Mouse (Mus musculus): ENCODE data around the gene Gm11437. TPM values are rescaled to one million over a fixed set of nuclear protein-coding genes. Genes with fewer than 3 reads are reported as not detected.

Gene Gm11437
- 0.14 TPM in 1 of 2 replicates, not detected in the other for polyA plus RNA-seq (2015; fragmentation: Nextera tagmentation; extraction: Ambion mirVana)

DNA sequence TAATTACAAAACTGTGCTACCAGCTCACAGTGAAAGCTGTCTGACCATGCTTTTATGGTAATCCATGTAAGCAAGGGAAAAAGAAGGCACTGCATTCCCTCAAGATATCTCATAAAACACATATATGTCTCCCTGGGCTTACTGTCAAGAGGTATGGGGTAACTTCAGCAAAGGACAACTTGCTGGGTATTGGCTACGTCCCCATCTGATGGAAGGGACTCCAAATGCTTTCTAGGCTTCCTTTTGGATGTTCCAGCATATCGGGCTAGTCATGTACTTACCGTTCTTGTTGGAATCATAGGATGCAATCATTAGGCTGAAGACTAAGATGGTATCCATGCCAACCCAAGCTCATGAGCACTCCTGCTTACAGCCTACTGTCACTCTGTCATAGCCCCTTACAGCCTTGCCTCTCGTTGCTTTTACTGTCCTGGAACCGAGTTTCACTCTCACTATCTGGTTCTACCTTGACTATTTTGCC, at the start of gene Gm11437:
TSS of gene Gm11437 (minus strand) at position 431 of the 481 bp plus-strand sequence.
- H3K4me2 ChIP-seq (ENCODE audit: low read depth, low read length) = no peak within 1 kb of the TSS
- WGBS (ENCODE audit: insufficient replicate concordance) = 70% methylated on average over 5 of the region's 5 CpGs
- peak within 1 kb of the TSS; percentile 91 for H3K27ac ChIP-seq (ENCODE audit: low read depth)
- H3K9me3 ChIP-seq (ENCODE audit: low read length) = no peaks in the 10 kb centered on the region
- H3K4me3 ChIP-seq (ENCODE audit: low read depth, low read length) = no peak within 1 kb of the TSS
- H3K27me3 ChIP-seq (ENCODE audit: insufficient read depth, low read length) = no peaks in the 10 kb centered on the region
- H3K4me1 ChIP-seq (ENCODE audit: insufficient read depth) = no peaks in the 10 kb centered on the region; the same call in 1 of the 2 replicates
- no peaks in the 10 kb centered on the region for H3K36me3 ChIP-seq (replicated peaks; ENCODE audit: insufficient read depth, low read length)
- ATAC-seq = no peak
- no peak within 1 kb of the TSS for H3K9ac ChIP-seq (replicated peaks)
- TF ChIP-seq CTCF (IDR thresholded peaks at IDR 0.05; ENCODE audit: low read depth) (no peak), EP300 (IDR thresholded peaks at IDR 0.05; ENCODE audit: low read depth) (no peak)
- DNase-seq = no peak

- no peak for TF ChIP-seq CTCF (IDR thresholded peaks at IDR 0.05; ENCODE audit: low read depth)
- no peak for TF ChIP-seq EP300 (IDR thresholded peaks at IDR 0.05; ENCODE audit: low read depth)
- Histone ChIP-seq H3K4me1 (ENCODE audit: insufficient read depth) (no peaks in the 10 kb centered on the region), H3K9ac (replicated peaks) (no peak overlapping the region), H3K27me3 (ENCODE audit: insufficient read depth, low read length) (no peaks in the 10 kb centered on the region), H3K4me2 (ENCODE audit: low read depth, low read length) (no peak overlapping the region), H3K36me3 (replicated peaks; ENCODE audit: insufficient read depth, low read length) (no peaks in the 10 kb centered on the region), H3K4me3 (ENCODE audit: low read depth, low read length) (no peak overlapping the region), H3K9me3 (ENCODE audit: low read length) (no peaks in the 10 kb centered on the region), H3K27ac (ENCODE audit: low read depth) (no peak overlapping the region)
- 83% methylated on average over 6 of the region's 6 CpGs for WGBS (ENCODE audit: insufficient replicate concordance)
- ATAC-seq (0 out of 2 replicates have a peak, but pooled peaks have one; percentile 51), DNase-seq (no peak)
These were observed 43.6 kb upstream of the Gm11437 start for GRCm38 (mm10) chr11:84210876-84211275.

- Histone ChIP-seq H3K9me3 (ENCODE audit: low read length) (no peaks in the 10 kb centered on the region), H3K4me1 (ENCODE audit: insufficient read depth) (no peaks in the 10 kb centered on the region), H3K36me3 (replicated peaks; ENCODE audit: insufficient read depth, low read length) (no peaks in the 10 kb centered on the region), H3K9ac (replicated peaks) (no peak overlapping the region), H3K27me3 (ENCODE audit: insufficient read depth, low read length) (no peaks in the 10 kb centered on the region), H3K4me2 (ENCODE audit: low read depth, low read length) (no peak overlapping the region), H3K27ac (ENCODE audit: low read depth) (no peak overlapping the region), H3K4me3 (ENCODE audit: low read depth, low read length) (no peak overlapping the region)
- 57% methylated on average over 4 of the region's 4 CpGs for WGBS (ENCODE audit: insufficient replicate concordance)
- no peak for ATAC-seq
- TF ChIP-seq CTCF (IDR thresholded peaks at IDR 0.05; ENCODE audit: low read depth) (no peak), EP300 (IDR thresholded peaks at IDR 0.05; ENCODE audit: low read depth) (no peak)
- DNase-seq = no peak
These were observed 38.5 kb upstream of the Gm11437 start for GRCm38 (mm10) chr11:84205776-84206175.

DNA sequence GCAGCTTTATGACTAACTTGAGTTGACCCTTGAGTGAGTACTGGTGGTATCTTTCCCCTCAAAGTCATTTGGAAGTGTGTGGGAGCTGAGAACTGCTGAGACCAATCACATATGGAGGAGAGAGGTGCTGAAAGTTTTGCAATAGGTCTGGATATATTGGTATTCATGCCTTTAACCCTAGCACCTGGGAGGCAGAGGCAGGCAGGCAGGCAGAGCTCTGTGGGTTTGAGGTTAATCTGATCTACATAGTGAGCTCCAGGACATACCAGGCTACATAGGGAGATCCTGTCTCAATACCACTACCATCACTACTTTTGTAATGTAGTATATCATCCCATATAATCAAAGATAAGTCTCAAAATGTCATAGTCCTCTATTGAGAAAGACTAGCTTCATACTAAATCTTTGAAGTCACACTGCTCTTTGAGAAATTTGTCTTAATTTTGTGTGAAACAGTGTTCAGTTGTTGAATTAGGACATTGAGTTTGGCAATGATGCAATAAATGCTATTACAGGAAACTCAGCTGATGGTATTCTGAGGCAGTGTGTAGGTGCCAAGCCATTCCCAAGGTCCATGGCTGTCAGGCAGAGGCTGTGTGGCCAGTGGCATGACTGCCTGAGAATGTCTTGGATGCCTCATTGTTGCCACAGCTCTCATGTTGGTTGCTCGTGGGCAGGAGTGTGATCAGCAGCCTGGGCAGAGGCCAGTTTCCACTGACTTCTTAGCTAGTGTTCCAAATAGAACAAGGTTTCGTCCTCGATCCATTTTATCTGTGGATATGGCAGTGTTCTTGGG, 30.5 kb upstream of the Gm11437 start:
- Histone ChIP-seq H3K9ac (replicated peaks) (no peak overlapping the region), H3K9me3 (ENCODE audit: low read length) (no peaks in the 10 kb centered on the region), H3K4me2 (ENCODE audit: low read depth, low read length) (no peak overlapping the region), H3K4me1 (ENCODE audit: insufficient read depth) (no peaks in the 10 kb centered on the region), H3K27ac (ENCODE audit: low read depth) (no peak overlapping the region), H3K4me3 (ENCODE audit: low read depth, low read length) (no peak overlapping the region), H3K27me3 (ENCODE audit: insufficient read depth, low read length) (no peaks in the 10 kb centered on the region), H3K36me3 (replicated peaks; ENCODE audit: insufficient read depth, low read length) (peaks cover 9% of the 10 kb centered on the region; the same call in 1 of the 2 replicates)
- TF ChIP-seq EP300 (IDR thresholded peaks at IDR 0.05; ENCODE audit: low read depth) = no peak
- TF ChIP-seq CTCF (IDR thresholded peaks at IDR 0.05; ENCODE audit: low read depth) = no peak
- DNase-seq (no peak), ATAC-seq (peak; percentile 62)
- WGBS (ENCODE audit: insufficient replicate concordance) = 74% methylated on average over 3 of the region's 3 CpGs

GRCm38 (mm10) chr11:84194751-84195150, 27.5 kb upstream of the Gm11437 start:
- H3K27me3 ChIP-seq (ENCODE audit: insufficient read depth, low read length) = no peaks in the 10 kb centered on the region

DNA sequence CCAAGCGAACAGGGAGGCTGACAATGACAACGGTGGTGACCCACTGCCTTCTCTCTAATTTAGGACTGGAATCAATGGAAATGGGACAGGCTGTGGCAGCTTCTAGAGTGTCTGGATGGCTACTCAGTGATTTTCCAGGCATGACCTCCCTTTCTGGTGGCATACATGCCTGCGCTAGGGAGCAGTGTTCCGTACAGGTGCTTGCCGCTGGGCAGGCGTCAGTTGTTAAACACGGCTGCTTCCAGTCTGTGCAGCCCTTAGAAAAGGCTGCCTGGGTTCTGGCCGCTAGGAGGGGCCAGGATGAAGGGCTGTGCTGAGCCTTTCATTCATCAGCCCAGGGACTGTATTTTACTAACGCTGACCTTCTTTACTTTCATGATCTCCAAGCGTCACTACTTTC, 26.0 kb upstream of the Gm11437 start:
- no peaks in the 10 kb centered on the region for H3K27me3 ChIP-seq (ENCODE audit: insufficient read depth, low read length)
- 84% methylated on average over 10 of the region's 10 CpGs for WGBS (ENCODE audit: insufficient replicate concordance)
- H3K36me3 ChIP-seq (replicated peaks; ENCODE audit: insufficient read depth, low read length) = peaks cover 9% of the 10 kb centered on the region; the same call in 1 of the 2 replicates
- ATAC-seq (no peak), DNase-seq (no peak)
- H3K27ac ChIP-seq (ENCODE audit: low read depth) = no peak overlapping the region
- H3K9me3 ChIP-seq (ENCODE audit: low read length) = no peaks in the 10 kb centered on the region
- no peak overlapping the region for H3K4me3 ChIP-seq (ENCODE audit: low read depth, low read length)
- TF ChIP-seq EP300 (IDR thresholded peaks at IDR 0.05; ENCODE audit: low read depth) = no peak
- TF ChIP-seq CTCF (IDR thresholded peaks at IDR 0.05; ENCODE audit: low read depth) = no peak
- H3K4me1 ChIP-seq (ENCODE audit: insufficient read depth) = 0 out of 2 replicates have a peak, but pooled peaks cover 5% of the 10 kb centered on the region
- H3K4me2 ChIP-seq (ENCODE audit: low read depth, low read length) = no peak overlapping the region
- H3K9ac ChIP-seq (replicated peaks) = no peak overlapping the region

More at GRCm38 (mm10) chr11:84194751-84195150, 27.5 kb upstream of the Gm11437 start:
- H3K27ac ChIP-seq (ENCODE audit: low read depth) = no peak overlapping the region
- no peak overlapping the region for H3K4me2 ChIP-seq (ENCODE audit: low read depth, low read length)
- H3K36me3 ChIP-seq (replicated peaks; ENCODE audit: insufficient read depth, low read length) = peaks cover 9% of the 10 kb centered on the region; the same call in 1 of the 2 replicates
- WGBS (ENCODE audit: insufficient replicate concordance) = 80% methylated on average over 3 of the region's 3 CpGs
- no peak overlapping the region for H3K9ac ChIP-seq (replicated peaks)
- TF ChIP-seq EP300 (IDR thresholded peaks at IDR 0.05; ENCODE audit: low read depth) (no peak), CTCF (IDR thresholded peaks at IDR 0.05; ENCODE audit: low read depth) (no peak)
- 0 out of 2 replicates have a peak, but pooled peaks cover 3% of the 10 kb centered on the region for H3K4me1 ChIP-seq (ENCODE audit: insufficient read depth)
- no peak overlapping the region for H3K4me3 ChIP-seq (ENCODE audit: low read depth, low read length)
- no peaks in the 10 kb centered on the region for H3K9me3 ChIP-seq (ENCODE audit: low read length)
- ATAC-seq (no peak), DNase-seq (no peak)
